Mouse (Mus musculus): Measurements from ENCODE around the gene Uvrag.

DNA sequence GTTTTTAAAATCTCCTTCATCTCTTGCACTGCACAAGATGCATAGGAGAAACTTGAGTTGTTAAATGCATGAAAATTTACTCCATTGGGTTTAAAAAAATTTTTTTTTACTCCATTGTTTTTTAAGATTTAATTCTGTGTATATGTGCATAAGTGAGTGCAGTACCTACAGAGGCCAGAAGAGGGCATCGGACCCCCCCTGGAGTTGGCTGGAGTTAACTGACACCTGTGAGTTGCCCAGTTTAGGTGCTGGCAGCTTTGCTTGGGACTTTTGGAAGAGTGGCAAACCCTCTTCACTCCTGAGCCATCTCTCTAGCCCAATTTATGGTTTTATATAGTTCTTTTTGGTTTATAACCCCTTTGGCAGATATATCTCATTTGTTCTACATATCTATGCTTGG is 239.8 kb downstream of the Uvrag start:
- peak; percentile 25; the same call in 1 of the 2 replicates for TF ChIP-seq CTCF (IDR thresholded peaks at IDR 0.05; ENCODE audit: extremely low read depth, insufficient read depth, insufficient read length, insufficient replicate concordance)
- no peak for TF ChIP-seq POLR2A (IDR thresholded peaks at IDR 0.05; ENCODE audit: low read depth, low read length)
